Mouse (Mus musculus) ES-E14 (cell line): ENCODE measurements at regions not wholly inside any gene's neighbourhood (a gene's known extent, or its start where the extent isn't known, plus 50 kb on each side); places are given as distances from the start of the nearest gene placed in this dataset.

ENCODE experiments used
- DNase-seq: peaks from one replicate; pipeline ENCODE4 v3.0.0-alpha.2; 2013; ENCODE audit warnings: low read depth, low spot score
- H3K27ac ChIP-seq: 2 replicates; pipeline ENCODE4 v1.5.1; 2012; ENCODE audit warnings: low read depth, mild to moderate bottlenecking, low read length, moderate library complexity, mixed read lengths; ENCODE audit not compliant: poor library complexity, insufficient read depth, severe bottlenecking
- H3K36me3 ChIP-seq: 2 replicates; pipeline ENCODE4 v1.6.1; 2012; ENCODE audit warnings: mild to moderate bottlenecking, low read length, moderate library complexity, mixed read lengths; ENCODE audit not compliant: control insufficient read depth, poor library complexity, insufficient read depth, severe bottlenecking
- H3K4me1 ChIP-seq, 2 experiments: fragments of 150-350 bp in 1 of 2; sonication (generic) in 1 of 2; 2 replicates each; pipeline ENCODE4 v1.6.1; 2012; ENCODE audit warnings: low read length in 2 of 2, mild to moderate bottlenecking in 1 of 2, mixed read lengths in 1 of 2; ENCODE audit not compliant: control insufficient read depth in 2 of 2, insufficient read depth in 2 of 2, poor library complexity in 1 of 2
- H3K4me3 ChIP-seq, 2 experiments: fragments of 150-350 bp in 1 of 2; sonication (generic) in 1 of 2; 2 replicates each; pipeline ENCODE4 v1.5.1; 2012; ENCODE audit warnings: low read length in 2 of 2, low read depth in 1 of 2, mild to moderate bottlenecking in 1 of 2, mixed read lengths in 1 of 2; ENCODE audit not compliant: insufficient read depth in 1 of 2, poor library complexity in 1 of 2, severe bottlenecking in 1 of 2
- H3K9ac ChIP-seq: 2 replicates; pipeline ENCODE4 v1.6.1; 2012; ENCODE audit warnings: low read depth, mild to moderate bottlenecking, low read length, mixed read lengths; ENCODE audit not compliant: poor library complexity, insufficient read depth, severe bottlenecking
- H3K9me3 ChIP-seq: fragments of 150-350 bp; sonication (generic); 2 replicates; pipeline ENCODE4 v1.6.1; 2012; ENCODE audit warnings: low read depth, mild to moderate bottlenecking, low read length; ENCODE audit not compliant: control insufficient read depth, insufficient read depth
- CHD2 ChIP-seq: IDR thresholded peaks from 2 replicates; pipeline ENCODE4 v1.6.1; 2014; ENCODE audit warnings: mild to moderate bottlenecking, low read depth, low read length, inconsistent platforms
- HCFC1 ChIP-seq: IDR thresholded peaks from 2 replicates; pipeline ENCODE4 v1.6.1; 2012; ENCODE audit warnings: low read length, inconsistent platforms, borderline replicate concordance; ENCODE audit not compliant: insufficient read depth
- MAFK ChIP-seq: IDR thresholded peaks from 2 replicates; pipeline ENCODE4 v1.6.1; 2014; ENCODE audit warnings: mild to moderate bottlenecking, low read depth, low read length, inconsistent platforms; ENCODE audit not compliant: insufficient read depth
- ZC3H11A ChIP-seq: IDR thresholded peaks from 2 replicates; pipeline ENCODE4 v1.6.1; 2012; ENCODE audit warnings: low read depth, mild to moderate bottlenecking, inconsistent platforms, low read length, borderline replicate concordance
- ZNF384 ChIP-seq: IDR thresholded peaks from 2 replicates; pipeline ENCODE4 v1.6.1; 2012; ENCODE audit warnings: low read depth, low read length, inconsistent platforms
- in situ Hi-C, 2 experiments: fragments of 600-800 bp; cut with MboI; formaldehyde crosslinking; loops; one replicate each; pipeline ENCODE4 v1.15.1; 2025; ENCODE audit warnings: low sequenced_read_pairs in 2 of 2, inconsistent platforms in 1 of 2; ENCODE audit not compliant: unreplicated experiment in 2 of 2

DNA sequence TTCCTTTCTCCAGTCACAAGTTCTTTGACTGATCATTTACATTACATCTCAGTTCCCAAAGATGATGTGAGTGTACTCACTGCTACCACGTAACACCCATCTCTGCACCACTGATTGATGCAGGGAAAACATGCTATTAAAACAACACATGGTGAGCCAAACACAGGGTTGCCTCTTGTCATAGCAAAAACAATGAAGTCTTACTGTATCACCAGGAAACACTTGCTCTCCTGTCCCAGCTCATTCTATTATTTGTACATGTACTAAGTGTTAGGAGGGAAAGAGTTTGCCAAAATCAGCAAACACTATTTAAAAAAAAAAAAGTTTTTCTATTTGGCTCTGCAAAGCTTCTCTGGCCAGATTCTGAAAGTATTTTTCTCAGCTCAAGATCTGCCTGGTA lies 78.6 kb downstream of the Foxf2 start:
- no peak overlapping the region for H3K27ac ChIP-seq
- no peak for TF ChIP-seq ZNF384
- TF ChIP-seq CHD2: no peak
- no peak for TF ChIP-seq HCFC1
- no peak for TF ChIP-seq MAFK
- no peak for TF ChIP-seq ZC3H11A
- DNase-seq: no peak
- H3K4me1 ChIP-seq: no peaks in the 10 kb centered on the region
- H3K4me3 ChIP-seq: no peak overlapping the region
- no peak overlapping the region for H3K9ac ChIP-seq
- no peaks in the 10 kb centered on the region for H3K36me3 ChIP-seq
- H3K9me3 ChIP-seq: no peaks in the 10 kb centered on the region
- in situ Hi-C loops: no loop called here

DNA sequence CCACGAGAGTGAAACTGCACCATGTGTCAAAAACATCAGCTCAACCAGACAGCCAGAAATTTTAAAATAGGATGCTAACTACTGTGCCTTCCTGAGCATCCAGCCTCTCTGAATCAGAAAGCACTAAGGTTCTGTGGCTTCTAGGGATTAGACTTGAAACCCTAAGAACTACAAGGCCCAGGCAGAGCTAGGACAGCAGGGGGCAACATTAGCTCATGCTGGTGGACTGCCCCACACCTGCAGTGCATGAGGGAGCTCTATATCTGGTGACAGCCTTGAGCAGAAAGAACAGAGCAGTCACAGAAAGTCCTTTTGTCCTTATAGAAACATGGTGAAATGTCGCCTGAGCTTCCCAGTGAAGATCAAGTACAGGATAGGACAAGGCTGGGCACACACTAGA lies 79.8 kb downstream of the Foxf2 start:
- in situ Hi-C loops: no loop called here
- no peak for DNase-seq
- Histone ChIP-seq H3K9ac (no peak overlapping the region), H3K9me3 (no peaks in the 10 kb centered on the region), H3K27ac (no peak overlapping the region), H3K4me3 (no peak overlapping the region), H3K4me1 (no peaks in the 10 kb centered on the region), H3K36me3 (no peaks in the 10 kb centered on the region)
- no peak for TF ChIP-seq MAFK
- no peak for TF ChIP-seq ZNF384
- TF ChIP-seq CHD2: no peak
- TF ChIP-seq ZC3H11A: no peak
- TF ChIP-seq HCFC1: no peak

DNA sequence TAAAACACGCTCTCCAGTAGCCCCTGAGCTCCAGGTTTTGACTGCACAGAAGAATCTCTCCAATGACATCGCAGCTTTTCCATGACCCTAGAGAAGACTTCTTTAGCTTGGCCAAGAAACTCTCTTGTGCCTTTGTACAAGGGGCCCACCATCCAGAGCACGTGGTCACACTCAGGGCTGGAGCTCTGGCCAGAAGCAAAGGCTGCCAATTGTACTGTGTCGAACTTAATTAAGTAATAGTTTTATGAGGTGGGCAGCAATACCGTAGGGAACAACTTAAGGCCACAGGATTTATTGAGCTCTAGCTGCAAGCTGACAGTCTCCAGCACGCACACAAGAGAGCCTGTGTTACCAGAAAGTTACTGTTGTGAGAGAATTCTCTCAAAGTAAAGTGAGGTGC lies 85.1 kb downstream of the Foxf2 start:
- in situ Hi-C loops: no loop called here
- Histone ChIP-seq H3K27ac (no peak overlapping the region), H3K4me3 (no peak overlapping the region), H3K4me1 (no peaks in the 10 kb centered on the region), H3K36me3 (no peaks in the 10 kb centered on the region), H3K9ac (no peak overlapping the region), H3K9me3 (no peaks in the 10 kb centered on the region)
- no peak for TF ChIP-seq ZC3H11A
- no peak for TF ChIP-seq CHD2
- TF ChIP-seq ZNF384: no peak
- no peak for TF ChIP-seq MAFK
- no peak for TF ChIP-seq HCFC1
- no peak for DNase-seq

DNA sequence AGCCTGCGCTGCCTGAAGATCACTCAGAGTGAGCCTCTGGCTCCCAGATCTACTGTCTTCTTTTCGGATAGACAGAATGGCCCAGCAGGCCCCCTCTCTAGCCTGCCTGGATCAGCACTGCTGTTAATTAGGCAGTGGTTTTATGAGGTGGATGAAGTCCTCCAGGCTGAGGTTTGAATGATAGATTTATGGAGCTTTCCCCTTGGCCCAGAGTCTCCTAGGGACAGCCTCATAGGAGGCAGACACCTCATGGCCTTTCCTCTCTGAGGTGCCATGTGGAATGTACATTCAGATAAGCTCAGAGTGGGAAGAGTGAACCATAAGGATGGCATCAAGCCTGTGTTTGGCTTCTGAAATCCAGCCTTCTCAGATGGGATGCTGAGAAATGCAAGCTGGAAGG lies 90.1 kb downstream of the Foxf2 start:
- Histone ChIP-seq H3K9ac (no peak overlapping the region), H3K36me3 (no peaks in the 10 kb centered on the region), H3K9me3 (no peaks in the 10 kb centered on the region), H3K4me1 (no peaks in the 10 kb centered on the region), H3K27ac (no peak overlapping the region), H3K4me3 (no peak overlapping the region)
- TF ChIP-seq HCFC1: no peak
- no peak for DNase-seq
- in situ Hi-C loops: no loop called here

DNA sequence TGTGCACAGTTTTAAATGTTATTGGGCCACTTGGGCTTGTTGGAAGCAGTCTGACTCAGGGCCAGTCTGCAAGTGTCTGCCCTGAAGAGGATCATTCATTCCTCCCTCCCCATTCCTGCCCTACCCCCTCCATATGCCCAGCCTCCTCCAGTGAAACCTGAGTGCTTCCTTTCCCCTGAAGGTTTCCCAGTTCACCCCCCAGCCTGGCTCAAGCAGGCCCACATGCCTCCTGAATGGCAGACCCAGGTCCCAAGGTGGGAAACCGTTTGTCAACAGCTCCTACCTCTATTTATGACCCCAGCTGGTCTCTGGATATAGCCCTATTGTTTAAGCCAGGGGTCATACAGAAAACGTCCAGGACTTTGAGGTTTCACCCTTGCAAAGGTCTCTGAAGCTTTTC lies 89.7 kb upstream of the Foxc1 start:
- Histone ChIP-seq H3K27ac (no peak overlapping the region), H3K9ac (no peak overlapping the region), H3K36me3 (no peaks in the 10 kb centered on the region), H3K4me1 (no peaks in the 10 kb centered on the region), H3K4me3 (no peak overlapping the region), H3K9me3 (no peaks in the 10 kb centered on the region)
- DNase-seq: no peak
- TF ChIP-seq CHD2 (no peak), ZC3H11A (no peak), HCFC1 (no peak), MAFK (no peak), ZNF384 (no peak)
- in situ Hi-C loops: no loop called here
